Mouse (Mus musculus): Measurements from ENCODE around the gene Usp3. TPM values are rescaled to one million over a fixed set of nuclear protein-coding genes. Genes with fewer than 3 reads are reported as not detected.

The Usp3 gene
- polyA plus RNA-seq, 1 experiment from 2014 or later, result 99.8 TPM

- WGBS, result 44% methylated on average over 5 of the region's 5 CpGs
- Histone ChIP-seq H3K4me2 (ENCODE audit: low read depth, low read length, severe bottlenecking) (no peak overlapping the region), H3K9me3 (ENCODE audit: control insufficient read depth, low read length) (no peaks in the 10 kb centered on the region), H3K27me3 (ENCODE audit: control insufficient read depth, insufficient read depth, low read length) (no peaks in the 10 kb centered on the region), H3K27ac (ENCODE audit: low read depth, low read length) (no peak overlapping the region), H3K4me1 (replicated peaks; ENCODE audit: control insufficient read depth, insufficient read depth, low read length) (peaks cover 2% of the 10 kb centered on the region; the same call in 1 of the 2 replicates), H3K36me3 (ENCODE audit: control insufficient read depth, insufficient read depth, low read length) (no peaks in the 10 kb centered on the region), H3K4me3 (ENCODE audit: low read depth, low read length) (no peak overlapping the region), H3K9ac (ENCODE audit: low read length) (no peak overlapping the region)
- ATAC-seq (replicated peaks; ENCODE audit: low FRiP score) (no peak), DNase-seq (ENCODE audit: low spot score) (no peak)
Observed at GRCm38 (mm10) chr9:66598636-66599035, 5.7 kb upstream of the Usp3 start.

GRCm38 (mm10) chr9:66597480-66598215, 4.7 kb upstream of the Usp3 start:
- Histone ChIP-seq H3K27me3 (ENCODE audit: control insufficient read depth, insufficient read depth, low read length) (no peaks in the 10 kb centered on the region), H3K36me3 (ENCODE audit: control insufficient read depth, insufficient read depth, low read length) (no peaks in the 10 kb centered on the region), H3K4me3 (ENCODE audit: low read depth, low read length) (no peak overlapping the region), H3K27ac (ENCODE audit: low read depth, low read length) (no peak overlapping the region), H3K4me2 (ENCODE audit: low read depth, low read length, severe bottlenecking) (no peak overlapping the region), H3K9ac (ENCODE audit: low read length) (no peak overlapping the region), H3K9me3 (ENCODE audit: control insufficient read depth, low read length) (no peaks in the 10 kb centered on the region), H3K4me1 (replicated peaks; ENCODE audit: control insufficient read depth, insufficient read depth, low read length) (peaks cover 2% of the 10 kb centered on the region; the same call in 1 of the 2 replicates)
- DNase-seq (ENCODE audit: low spot score) (no peak), ATAC-seq (replicated peaks; ENCODE audit: low FRiP score) (no peak)
- WGBS, result 11% methylated on average over 7 of the region's 7 CpGs

- Histone ChIP-seq H3K36me3 (ENCODE audit: control insufficient read depth, insufficient read depth, low read length) (no peaks in the 10 kb centered on the region), H3K4me1 (replicated peaks; ENCODE audit: control insufficient read depth, insufficient read depth, low read length) (peaks cover 2% of the 10 kb centered on the region; the same call in 1 of the 2 replicates), H3K9ac (ENCODE audit: low read length) (no peak overlapping the region), H3K4me2 (ENCODE audit: low read depth, low read length, severe bottlenecking) (no peak overlapping the region), H3K27me3 (ENCODE audit: control insufficient read depth, insufficient read depth, low read length) (no peaks in the 10 kb centered on the region), H3K27ac (ENCODE audit: low read depth, low read length) (no peak overlapping the region), H3K4me3 (ENCODE audit: low read depth, low read length) (no peak overlapping the region), H3K9me3 (ENCODE audit: control insufficient read depth, low read length) (no peaks in the 10 kb centered on the region)
- WGBS, result 24% methylated on average over 6 of the region's 6 CpGs
- no peak for DNase-seq (ENCODE audit: low spot score)
- no peak for ATAC-seq (replicated peaks; ENCODE audit: low FRiP score)
Observed at GRCm38 (mm10) chr9:66597076-66597475, 4.1 kb upstream of the Usp3 start.

- no peak overlapping the region for H3K4me3 ChIP-seq (ENCODE audit: low read depth, low read length)
- H3K4me1 ChIP-seq (replicated peaks; ENCODE audit: control insufficient read depth, insufficient read depth, low read length), result peaks cover 5% of the 10 kb centered on the region; the same call in 1 of the 2 replicates
- H3K36me3 ChIP-seq (ENCODE audit: control insufficient read depth, insufficient read depth, low read length), result no peaks in the 10 kb centered on the region
- no peaks in the 10 kb centered on the region for H3K9me3 ChIP-seq (ENCODE audit: control insufficient read depth, low read length)
- 49% methylated on average over 5 of the region's 5 CpGs for WGBS
- ATAC-seq (replicated peaks; ENCODE audit: low FRiP score) (no peak), DNase-seq (ENCODE audit: low spot score) (no peak)
- no peak overlapping the region for H3K27ac ChIP-seq (ENCODE audit: low read depth, low read length)
- no peak overlapping the region for H3K9ac ChIP-seq (ENCODE audit: low read length)
- no peak overlapping the region for H3K4me2 ChIP-seq (ENCODE audit: low read depth, low read length, severe bottlenecking)
- H3K27me3 ChIP-seq (ENCODE audit: control insufficient read depth, insufficient read depth, low read length), result no peaks in the 10 kb centered on the region
Observed at GRCm38 (mm10) chr9:66595722-66596675, 3.1 kb upstream of the Usp3 start.

GRCm38 (mm10) chr9:66594061-66594460, 1.1 kb upstream of the Usp3 start:
- H3K36me3 ChIP-seq (ENCODE audit: control insufficient read depth, insufficient read depth, low read length), result no peaks in the 10 kb centered on the region
- H3K27me3 ChIP-seq (ENCODE audit: control insufficient read depth, insufficient read depth, low read length), result no peaks in the 10 kb centered on the region
- ATAC-seq (replicated peaks; ENCODE audit: low FRiP score) (no peak), DNase-seq (ENCODE audit: low spot score) (no peak)
- no peak overlapping the region for H3K9ac ChIP-seq (ENCODE audit: low read length)
- no peak overlapping the region for H3K27ac ChIP-seq (ENCODE audit: low read depth, low read length)
- H3K4me1 ChIP-seq (replicated peaks; ENCODE audit: control insufficient read depth, insufficient read depth, low read length), result peaks cover 10% of the 10 kb centered on the region
- H3K4me3 ChIP-seq (ENCODE audit: low read depth, low read length), result no peak overlapping the region
- H3K4me2 ChIP-seq (ENCODE audit: low read depth, low read length, severe bottlenecking), result peak overlapping the region; percentile 64; the same call in 1 of the 2 replicates
- H3K9me3 ChIP-seq (ENCODE audit: control insufficient read depth, low read length), result no peaks in the 10 kb centered on the region
- 60% methylated on average over 3 of the region's 3 CpGs for WGBS

GRCm38 (mm10) chr9:66593613-66593969, 649 bp upstream of the Usp3 start:
- peak overlapping the region; percentile 64 for H3K4me2 ChIP-seq (ENCODE audit: low read depth, low read length, severe bottlenecking)
- H3K27me3 ChIP-seq (ENCODE audit: control insufficient read depth, insufficient read depth, low read length), result no peaks in the 10 kb centered on the region
- no peak overlapping the region for H3K27ac ChIP-seq (ENCODE audit: low read depth, low read length)
- ATAC-seq (replicated peaks; ENCODE audit: low FRiP score) (no peak), DNase-seq (ENCODE audit: low spot score) (no peak)
- peak overlapping the region; percentile 86 for H3K4me3 ChIP-seq (ENCODE audit: low read depth, low read length)
- H3K36me3 ChIP-seq (ENCODE audit: control insufficient read depth, insufficient read depth, low read length), result no peaks in the 10 kb centered on the region
- peak overlapping the region; percentile 23; the same call in 1 of the 2 replicates for H3K9ac ChIP-seq (ENCODE audit: low read length)
- WGBS, result 7% methylated on average over 12 of the region's 12 CpGs
- peaks cover 10% of the 10 kb centered on the region for H3K4me1 ChIP-seq (replicated peaks; ENCODE audit: control insufficient read depth, insufficient read depth, low read length)
- H3K9me3 ChIP-seq (ENCODE audit: control insufficient read depth, low read length), result no peaks in the 10 kb centered on the region

- Histone ChIP-seq H3K27me3 (ENCODE audit: control insufficient read depth, insufficient read depth, low read length) (no peaks in the 10 kb centered on the region), H3K4me3 (ENCODE audit: low read depth, low read length) (peak overlapping the region; percentile 86), H3K27ac (ENCODE audit: low read depth, low read length) (peak overlapping the region; percentile 91), H3K9ac (ENCODE audit: low read length) (peak overlapping the region; percentile 99), H3K9me3 (ENCODE audit: control insufficient read depth, low read length) (no peaks in the 10 kb centered on the region), H3K4me1 (replicated peaks; ENCODE audit: control insufficient read depth, insufficient read depth, low read length) (peaks cover 10% of the 10 kb centered on the region), H3K4me2 (ENCODE audit: low read depth, low read length, severe bottlenecking) (peak overlapping the region; percentile 64), H3K36me3 (ENCODE audit: control insufficient read depth, insufficient read depth, low read length) (no peaks in the 10 kb centered on the region)
- peak; percentile 63 for ATAC-seq (replicated peaks; ENCODE audit: low FRiP score)
- under 1% methylated on average over 68 of the region's 83 CpGs for WGBS
- peak; percentile 67 for DNase-seq (ENCODE audit: low spot score)
Observed at GRCm38 (mm10) chr9:66591851-66592645, 894 bp downstream of the Usp3 start.

- H3K27ac ChIP-seq (ENCODE audit: low read depth, low read length), result no peak overlapping the region
- no peak overlapping the region for H3K9ac ChIP-seq (ENCODE audit: low read length)
- no peaks in the 10 kb centered on the region for H3K27me3 ChIP-seq (ENCODE audit: control insufficient read depth, insufficient read depth, low read length)
- H3K4me2 ChIP-seq (ENCODE audit: low read depth, low read length, severe bottlenecking), result peak overlapping the region; percentile 12; the same call in 1 of the 2 replicates
- H3K36me3 ChIP-seq (ENCODE audit: control insufficient read depth, insufficient read depth, low read length), result no peaks in the 10 kb centered on the region
- no peak for ATAC-seq (replicated peaks; ENCODE audit: low FRiP score)
- H3K4me3 ChIP-seq (ENCODE audit: low read depth, low read length), result no peak overlapping the region
- H3K9me3 ChIP-seq (ENCODE audit: control insufficient read depth, low read length), result no peaks in the 10 kb centered on the region
- 81% methylated on average over 2 of the region's 2 CpGs for WGBS
- peaks cover 8% of the 10 kb centered on the region for H3K4me1 ChIP-seq (replicated peaks; ENCODE audit: control insufficient read depth, insufficient read depth, low read length)
- DNase-seq (ENCODE audit: low spot score), result no peak
Observed at GRCm38 (mm10) chr9:66590051-66590450, 2.9 kb downstream of the Usp3 start.
